Mouse (Mus musculus) thymus, adult 2 months (tissue): ENCODE data around the gene P4ha1. TPM values are rescaled to one million over a fixed set of nuclear protein-coding genes. Genes with fewer than 3 reads are reported as not detected.

Source experiments
- DNase-seq: peaks from one replicate; pipeline ENCODE4 v3.0.0; 2021
- H3K27ac ChIP-seq: fragments of 200-500 bp; 2 replicates; pipeline ENCODE4 v1.5.1; 2012; ENCODE audit warnings: low read length, control low read depth; ENCODE audit not compliant: control insufficient read depth, insufficient read depth
- H3K27me3 ChIP-seq: fragments of 200-500 bp; 2 replicates; pipeline ENCODE4 v1.6.1; 2012; ENCODE audit warnings: mild to moderate bottlenecking, low read length, moderate library complexity, mixed read lengths; ENCODE audit not compliant: control insufficient read depth, insufficient read depth
- H3K36me3 ChIP-seq: fragments of 200-500 bp; 2 replicates; pipeline ENCODE4 v1.6.1; 2012; ENCODE audit warnings: mild to moderate bottlenecking, low read length, moderate library complexity; ENCODE audit not compliant: control insufficient read depth, insufficient read depth
- H3K4me1 ChIP-seq: fragments of 200-500 bp; replicated peaks from 2 replicates; pipeline ENCODE4 v1.6.1; 2012; ENCODE audit warnings: low read length; ENCODE audit not compliant: control insufficient read depth, insufficient read depth
- H3K4me3 ChIP-seq: fragments of 200-500 bp; 2 replicates; pipeline ENCODE4 v1.5.1; 2012; ENCODE audit warnings: mild to moderate bottlenecking, low read length, control low read depth, moderate library complexity; ENCODE audit not compliant: control insufficient read depth, insufficient read depth
- CTCF ChIP-seq: fragments of 200-500 bp; IDR thresholded peaks from 2 replicates; pipeline ENCODE4 v1.5.1; 2012; ENCODE audit warnings: mild to moderate bottlenecking, control low read depth, low read length, moderate library complexity, borderline replicate concordance; ENCODE audit not compliant: control insufficient read depth, poor library complexity, insufficient read depth; ENCODE audit errors: extremely low read depth
- POLR2A ChIP-seq: fragments of 200-500 bp; IDR thresholded peaks from 2 replicates; pipeline ENCODE4 v1.6.1; 2012; ENCODE audit warnings: mild to moderate bottlenecking, low read length, control low read depth, moderate library complexity; ENCODE audit not compliant: control insufficient read depth, poor library complexity, insufficient read depth; ENCODE audit errors: extremely low read depth
- WGBS: fragments of 180-500 bp; shearing (Covaris S2); methylation state at CpG from one replicate; pipeline ENCODE4 v1.1.7; 2018; 5-methylcytosine and 5-hydroxymethylcytosine counted together
- polyA plus RNA-seq: library from polyadenylated mRNA; depleted of rRNA; stranded (reverse); fragments of >200 nt; gene quantifications from 2 replicates; pipeline ENCODE4 v1.2.3, GENCODE M21; 2012

Gene P4ha1
- polyA plus RNA-seq, 1 experiment = 11.0 TPM

DNA sequence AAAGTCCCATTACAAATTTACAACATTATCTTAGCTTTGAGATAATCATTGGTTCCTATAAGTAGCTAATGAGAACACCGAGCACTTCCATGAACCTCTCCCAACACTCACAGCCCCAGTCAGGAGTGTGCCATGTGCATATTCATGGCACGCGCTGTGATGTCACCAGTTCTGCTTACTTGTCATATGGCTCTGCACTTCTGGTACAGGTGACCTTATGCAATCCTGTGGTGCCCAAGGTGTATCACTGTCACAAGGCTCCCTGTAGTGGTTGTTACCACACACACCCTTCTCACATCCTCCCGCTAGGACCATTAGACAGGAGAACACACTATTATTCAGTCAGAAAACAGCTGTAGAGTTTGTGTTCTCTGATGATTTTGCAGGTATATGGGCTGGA, 43.6 kb downstream of the P4ha1 start:
- no peak for DNase-seq
- no peak for TF ChIP-seq CTCF
- TF ChIP-seq POLR2A = no peak
- 98% methylated on average over 4 of the region's 4 CpGs for WGBS
- H3K4me1 ChIP-seq = no peaks in the 10 kb centered on the region
- H3K27ac ChIP-seq = no peak overlapping the region
- H3K4me3 ChIP-seq = no peak overlapping the region
- peaks cover 35% of the 10 kb centered on the region for H3K36me3 ChIP-seq
- H3K27me3 ChIP-seq = no peaks in the 10 kb centered on the region

DNA sequence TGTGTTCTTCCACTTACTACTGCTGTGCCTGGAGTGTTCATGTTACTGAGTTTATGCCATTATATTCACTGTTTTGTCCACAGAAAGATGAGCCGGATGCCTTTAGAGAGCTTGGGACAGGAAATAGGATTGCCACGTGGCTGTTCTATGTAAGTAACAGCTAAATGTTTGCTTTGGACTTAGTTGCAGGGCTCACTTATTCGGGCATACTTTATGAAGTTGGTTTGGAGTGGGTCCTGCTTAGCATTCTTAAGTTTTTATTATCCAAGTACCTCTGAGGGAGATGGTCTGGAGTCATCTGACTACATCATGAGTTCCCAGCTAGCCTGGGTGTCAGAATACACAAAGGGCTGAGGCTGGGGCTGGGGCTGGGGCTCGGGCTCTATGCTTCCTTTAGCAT, 44.1 kb downstream of the P4ha1 start:
- Histone ChIP-seq H3K36me3 (peaks cover 31% of the 10 kb centered on the region), H3K4me1 (no peaks in the 10 kb centered on the region), H3K27ac (no peak overlapping the region), H3K27me3 (no peaks in the 10 kb centered on the region), H3K4me3 (no peak overlapping the region)
- TF ChIP-seq CTCF (no peak), POLR2A (no peak)
- DNase-seq = no peak
- 89% methylated on average over 4 of the region's 4 CpGs for WGBS

GRCm38 (mm10) chr10:59368729-59369128, 45.6 kb downstream of the P4ha1 start:
- Histone ChIP-seq H3K4me1 (no peaks in the 10 kb centered on the region), H3K27me3 (no peaks in the 10 kb centered on the region), H3K36me3 (peaks cover 30% of the 10 kb centered on the region), H3K4me3 (no peak overlapping the region), H3K27ac (no peak overlapping the region)
- DNase-seq = no peak
- WGBS = 97% methylated on average over 8 of the region's 8 CpGs
- TF ChIP-seq CTCF (no peak), POLR2A (no peak)

DNA sequence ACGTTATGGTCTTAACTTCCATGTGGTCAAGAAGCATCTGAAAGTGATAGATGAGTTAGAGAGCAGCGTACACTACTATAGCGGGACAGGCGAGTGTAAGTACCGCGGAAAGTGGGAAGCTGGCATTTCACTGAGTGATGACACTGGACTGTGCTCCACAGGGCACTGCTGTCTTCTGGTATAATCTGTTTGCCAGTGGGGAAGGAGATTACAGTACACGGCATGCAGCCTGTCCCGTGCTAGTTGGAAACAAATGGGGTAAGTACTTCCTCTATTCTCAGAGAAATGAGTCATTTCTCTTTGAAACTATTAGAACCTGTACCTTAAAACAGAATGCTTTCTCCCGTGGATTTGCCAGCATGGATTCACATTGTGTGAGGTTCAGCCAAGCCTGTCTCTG, 46.3 kb downstream of the P4ha1 start:
- Histone ChIP-seq H3K36me3 (peaks cover 30% of the 10 kb centered on the region), H3K4me3 (no peak overlapping the region), H3K27ac (no peak overlapping the region), H3K4me1 (no peaks in the 10 kb centered on the region), H3K27me3 (no peaks in the 10 kb centered on the region)
- DNase-seq = no peak
- 79% methylated on average over 9 of the region's 9 CpGs for WGBS
- TF ChIP-seq POLR2A = no peak
- TF ChIP-seq CTCF = no peak

DNA sequence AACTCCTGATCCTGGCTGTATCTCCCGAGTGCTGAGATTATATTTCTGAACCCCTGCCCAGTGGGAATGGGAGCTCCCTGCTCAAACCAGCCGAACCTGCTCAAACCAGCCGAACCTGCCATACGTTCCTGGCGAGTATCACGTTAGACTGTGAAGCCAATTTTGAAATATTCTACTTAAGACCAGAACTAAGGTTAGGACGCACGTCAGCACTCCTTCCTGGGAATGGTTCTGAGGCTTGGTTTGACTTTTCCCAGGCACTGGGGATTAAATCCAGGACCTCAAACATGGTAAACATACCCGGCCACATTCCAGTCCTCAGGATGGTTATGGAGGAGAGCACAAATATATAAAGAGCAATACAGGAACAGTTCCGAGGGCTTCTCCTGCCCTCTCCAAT, 54.8 kb downstream of the P4ha1 start:
- H3K27ac ChIP-seq = no peak overlapping the region
- DNase-seq = no peak
- H3K27me3 ChIP-seq = no peaks in the 10 kb centered on the region
- WGBS = 94% methylated on average over 10 of the region's 10 CpGs
- no peak overlapping the region for H3K4me3 ChIP-seq
- peaks cover 3% of the 10 kb centered on the region for H3K36me3 ChIP-seq
- TF ChIP-seq POLR2A (no peak), CTCF (no peak)
- H3K4me1 ChIP-seq = peaks cover 13% of the 10 kb centered on the region

DNA sequence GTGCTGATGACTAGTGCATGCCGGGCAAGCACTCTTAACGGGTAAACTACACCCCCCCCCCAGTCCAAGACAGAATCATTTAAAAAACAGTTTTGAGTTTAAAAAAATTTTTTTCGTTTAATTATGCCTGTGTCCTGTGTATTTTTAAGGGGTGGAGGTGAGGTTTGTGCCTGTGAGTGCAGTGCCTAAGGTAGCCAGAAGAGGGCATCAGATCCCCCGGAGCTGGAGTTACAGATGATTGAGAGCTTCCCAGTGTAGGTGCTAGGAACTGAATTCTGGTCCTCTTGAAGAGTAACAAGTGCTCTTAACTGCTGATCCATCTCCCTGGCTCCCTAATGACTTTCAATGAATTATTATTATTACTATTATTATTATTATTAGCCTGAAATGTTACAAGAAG, 55.6 kb downstream of the P4ha1 start:
- Histone ChIP-seq H3K4me1 (peaks cover 13% of the 10 kb centered on the region), H3K27me3 (no peaks in the 10 kb centered on the region), H3K27ac (no peak overlapping the region), H3K4me3 (no peak overlapping the region), H3K36me3 (no peaks in the 10 kb centered on the region)
- DNase-seq = peak; percentile 15
- 94% methylated on average over 4 of the region's 4 CpGs for WGBS
- no peak for TF ChIP-seq CTCF
- no peak for TF ChIP-seq POLR2A

- no peak for DNase-seq
- TF ChIP-seq CTCF (no peak), POLR2A (no peak)
- H3K27me3 ChIP-seq = no peaks in the 10 kb centered on the region
- no peak overlapping the region for H3K4me3 ChIP-seq
- 40% methylated on average over 3 of the region's 3 CpGs for WGBS
- peak overlapping the region; percentile 88 for H3K27ac ChIP-seq
- H3K36me3 ChIP-seq = no peaks in the 10 kb centered on the region
- H3K4me1 ChIP-seq = peaks cover 13% of the 10 kb centered on the region
These were observed 56.8 kb downstream of the P4ha1 start for GRCm38 (mm10) chr10:59379927-59380326.
